Mouse (Mus musculus): Measurements from ENCODE around the gene Pik3r1. TPM values are rescaled to one million over a fixed set of nuclear protein-coding genes. Genes with fewer than 3 reads are reported as not detected.

Gene Pik3r1
- polyA plus RNA-seq, 1 experiment from 2014 or later, result 45.9 TPM

- 74% methylated on average over 4 of the region's 4 CpGs for WGBS
- no peaks in the 10 kb centered on the region for H3K9me3 ChIP-seq (ENCODE audit: control insufficient read depth, low read length)
- H3K27me3 ChIP-seq (replicated peaks; ENCODE audit: control insufficient read depth, insufficient read depth, low read length), result no peaks in the 10 kb centered on the region
- H3K36me3 ChIP-seq (ENCODE audit: control insufficient read depth, insufficient read depth, low read length), result peaks cover 51% of the 10 kb centered on the region
- no peak overlapping the region for H3K27ac ChIP-seq (replicated peaks; ENCODE audit: low read depth, low read length)
- H3K4me1 ChIP-seq (ENCODE audit: control insufficient read depth, insufficient read depth, low read length), result no peaks in the 10 kb centered on the region
- DNase-seq (ENCODE audit: low spot score), result no peak
- ATAC-seq (ENCODE audit: low read depth), result no peak
- H3K9ac ChIP-seq (ENCODE audit: low read depth, low read length), result no peak overlapping the region
- H3K4me3 ChIP-seq (ENCODE audit: low read depth, low read length), result no peak overlapping the region
- no peak overlapping the region for H3K4me2 ChIP-seq (ENCODE audit: low read depth, low read length)
These were observed 85.6 kb downstream of the Pik3r1 start for GRCm38 (mm10) chr13:101682378-101682777.

- Histone ChIP-seq H3K4me2 (ENCODE audit: low read depth, low read length) (no peak overlapping the region), H3K4me1 (ENCODE audit: control insufficient read depth, insufficient read depth, low read length) (no peaks in the 10 kb centered on the region), H3K27me3 (replicated peaks; ENCODE audit: control insufficient read depth, insufficient read depth, low read length) (no peaks in the 10 kb centered on the region), H3K36me3 (ENCODE audit: control insufficient read depth, insufficient read depth, low read length) (peaks cover 28% of the 10 kb centered on the region), H3K9ac (ENCODE audit: low read depth, low read length) (no peak overlapping the region), H3K4me3 (ENCODE audit: low read depth, low read length) (no peak overlapping the region), H3K27ac (replicated peaks; ENCODE audit: low read depth, low read length) (no peak overlapping the region), H3K9me3 (ENCODE audit: control insufficient read depth, low read length) (no peaks in the 10 kb centered on the region)
- WGBS, result 93% methylated on average over 1 of the region's 1 CpGs
- ATAC-seq (ENCODE audit: low read depth) (no peak), DNase-seq (ENCODE audit: low spot score) (no peak)
These were observed 87.9 kb downstream of the Pik3r1 start for GRCm38 (mm10) chr13:101680083-101680482.

DNA sequence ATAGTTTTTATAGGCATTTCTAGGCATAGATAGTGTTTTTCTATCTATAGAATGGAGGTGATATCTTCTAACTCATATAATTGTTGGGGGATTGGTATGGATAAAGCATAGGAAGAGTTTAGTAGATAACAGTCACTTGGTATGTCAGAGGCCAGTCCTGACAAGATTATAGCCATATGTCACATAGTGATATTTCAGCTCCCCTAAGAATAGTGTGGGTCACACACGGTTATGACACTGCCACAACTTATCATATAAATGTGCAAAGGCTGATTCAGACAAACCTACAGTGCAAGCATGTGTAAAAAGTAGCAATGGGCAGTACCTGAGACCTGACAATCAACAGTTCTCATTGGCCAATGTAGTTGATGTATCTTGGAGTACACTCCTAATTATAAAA is 89.0 kb downstream of the Pik3r1 start:
- Histone ChIP-seq H3K9ac (ENCODE audit: low read depth, low read length) (no peak overlapping the region), H3K27me3 (replicated peaks; ENCODE audit: control insufficient read depth, insufficient read depth, low read length) (no peaks in the 10 kb centered on the region), H3K4me2 (ENCODE audit: low read depth, low read length) (no peak overlapping the region), H3K4me3 (ENCODE audit: low read depth, low read length) (no peak overlapping the region), H3K27ac (replicated peaks; ENCODE audit: low read depth, low read length) (no peak overlapping the region), H3K9me3 (ENCODE audit: control insufficient read depth, low read length) (no peaks in the 10 kb centered on the region), H3K4me1 (ENCODE audit: control insufficient read depth, insufficient read depth, low read length) (no peaks in the 10 kb centered on the region), H3K36me3 (ENCODE audit: control insufficient read depth, insufficient read depth, low read length) (peaks cover 17% of the 10 kb centered on the region)
- no peak for DNase-seq (ENCODE audit: low spot score)
- ATAC-seq (ENCODE audit: low read depth), result no peak
- WGBS, result 87% methylated on average over 1 of the region's 1 CpGs

DNA sequence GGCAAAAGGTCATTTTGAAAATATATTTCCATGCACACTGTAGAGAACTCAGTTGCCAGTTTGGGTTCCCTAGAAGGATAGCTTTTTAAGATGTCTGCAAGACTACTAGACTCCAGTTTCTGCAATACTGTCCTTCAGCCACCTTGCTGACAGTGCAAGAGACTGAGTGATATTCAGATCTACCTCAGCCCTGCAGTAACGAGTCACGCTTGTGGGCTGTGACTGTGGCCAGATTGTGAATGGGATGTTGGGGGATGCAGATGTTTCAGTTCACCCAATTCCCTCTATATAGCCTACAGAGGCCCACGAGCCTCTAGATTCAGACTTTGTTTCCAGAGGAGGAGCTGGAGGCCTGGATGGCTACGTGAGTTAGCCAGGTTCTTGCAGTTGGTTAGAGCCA is 90.0 kb downstream of the Pik3r1 start:
- H3K27me3 ChIP-seq (replicated peaks; ENCODE audit: control insufficient read depth, insufficient read depth, low read length), result no peaks in the 10 kb centered on the region
- H3K4me1 ChIP-seq (ENCODE audit: control insufficient read depth, insufficient read depth, low read length), result no peaks in the 10 kb centered on the region
- H3K36me3 ChIP-seq (ENCODE audit: control insufficient read depth, insufficient read depth, low read length), result peaks cover 9% of the 10 kb centered on the region
- H3K4me3 ChIP-seq (ENCODE audit: low read depth, low read length), result no peak overlapping the region
- WGBS, result 80% methylated on average over 4 of the region's 4 CpGs
- ATAC-seq (ENCODE audit: low read depth) (no peak), DNase-seq (ENCODE audit: low spot score) (no peak)
- H3K27ac ChIP-seq (replicated peaks; ENCODE audit: low read depth, low read length), result no peak overlapping the region
- H3K9ac ChIP-seq (ENCODE audit: low read depth, low read length), result no peak overlapping the region
- no peaks in the 10 kb centered on the region for H3K9me3 ChIP-seq (ENCODE audit: control insufficient read depth, low read length)
- no peak overlapping the region for H3K4me2 ChIP-seq (ENCODE audit: low read depth, low read length)

DNA sequence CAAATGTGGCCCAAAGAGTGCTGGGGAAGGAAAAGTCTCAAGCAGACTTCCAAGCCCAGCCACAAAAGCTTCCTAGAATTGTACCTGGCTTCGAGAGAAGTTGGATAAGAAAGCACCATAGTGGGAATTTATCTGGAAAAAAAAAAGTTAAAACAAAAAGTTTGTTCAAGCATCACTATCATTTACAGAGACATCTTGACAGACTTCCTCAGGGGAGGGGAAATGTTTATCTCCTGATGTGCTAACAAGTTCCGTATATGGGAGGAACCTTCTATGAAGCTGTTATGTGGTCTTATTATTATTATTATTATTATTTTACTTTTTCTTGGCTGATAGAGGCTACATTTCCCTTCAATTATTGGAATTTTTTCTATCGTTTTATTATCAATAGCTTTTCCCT is 94.1 kb downstream of the Pik3r1 start:
- no peaks in the 10 kb centered on the region for H3K36me3 ChIP-seq (ENCODE audit: control insufficient read depth, insufficient read depth, low read length)
- no peak overlapping the region for H3K4me3 ChIP-seq (ENCODE audit: low read depth, low read length)
- no peak overlapping the region for H3K27ac ChIP-seq (replicated peaks; ENCODE audit: low read depth, low read length)
- ATAC-seq (ENCODE audit: low read depth) (no peak), DNase-seq (ENCODE audit: low spot score) (no peak)
- H3K4me2 ChIP-seq (ENCODE audit: low read depth, low read length), result no peak overlapping the region
- H3K9me3 ChIP-seq (ENCODE audit: control insufficient read depth, low read length), result no peaks in the 10 kb centered on the region
- WGBS, result 82% methylated on average over 3 of the region's 3 CpGs
- no peaks in the 10 kb centered on the region for H3K27me3 ChIP-seq (replicated peaks; ENCODE audit: control insufficient read depth, insufficient read depth, low read length)
- H3K4me1 ChIP-seq (ENCODE audit: control insufficient read depth, insufficient read depth, low read length), result no peaks in the 10 kb centered on the region
- H3K9ac ChIP-seq (ENCODE audit: low read depth, low read length), result no peak overlapping the region

- no peak overlapping the region for H3K27ac ChIP-seq (replicated peaks; ENCODE audit: low read depth, low read length)
- H3K4me1 ChIP-seq (ENCODE audit: control insufficient read depth, insufficient read depth, low read length), result no peaks in the 10 kb centered on the region
- ATAC-seq (ENCODE audit: low read depth) (no peak; the same call in 1 of the 2 replicates), DNase-seq (ENCODE audit: low spot score) (peak; percentile 57)
- no peaks in the 10 kb centered on the region for H3K27me3 ChIP-seq (replicated peaks; ENCODE audit: control insufficient read depth, insufficient read depth, low read length)
- peaks cover 11% of the 10 kb centered on the region; the same call in 1 of the 2 replicates for H3K9me3 ChIP-seq (ENCODE audit: control insufficient read depth, low read length)
- 10% methylated on average over 3 of the region's 3 CpGs for WGBS
- no peak overlapping the region for H3K9ac ChIP-seq (ENCODE audit: low read depth, low read length)
- no peak overlapping the region for H3K4me2 ChIP-seq (ENCODE audit: low read depth, low read length)
- no peaks in the 10 kb centered on the region for H3K36me3 ChIP-seq (ENCODE audit: control insufficient read depth, insufficient read depth, low read length)
- no peak overlapping the region for H3K4me3 ChIP-seq (ENCODE audit: low read depth, low read length)
These were observed 99.2 kb downstream of the Pik3r1 start for GRCm38 (mm10) chr13:101668859-101669258.

- Histone ChIP-seq H3K4me3 (ENCODE audit: low read depth, low read length) (no peak overlapping the region), H3K27ac (replicated peaks; ENCODE audit: low read depth, low read length) (no peak overlapping the region), H3K9ac (ENCODE audit: low read depth, low read length) (no peak overlapping the region), H3K4me1 (ENCODE audit: control insufficient read depth, insufficient read depth, low read length) (no peaks in the 10 kb centered on the region), H3K36me3 (ENCODE audit: control insufficient read depth, insufficient read depth, low read length) (no peaks in the 10 kb centered on the region), H3K4me2 (ENCODE audit: low read depth, low read length) (no peak overlapping the region), H3K9me3 (ENCODE audit: control insufficient read depth, low read length) (peaks cover 11% of the 10 kb centered on the region; the same call in 1 of the 2 replicates), H3K27me3 (replicated peaks; ENCODE audit: control insufficient read depth, insufficient read depth, low read length) (no peaks in the 10 kb centered on the region)
- DNase-seq (ENCODE audit: low spot score) (no peak), ATAC-seq (ENCODE audit: low read depth) (no peak)
- WGBS, result 80% methylated on average over 5 of the region's 5 CpGs
These were observed 104.0 kb downstream of the Pik3r1 start for GRCm38 (mm10) chr13:101664010-101664409.

- H3K27ac ChIP-seq (replicated peaks; ENCODE audit: low read depth, low read length), result no peak overlapping the region
- H3K4me3 ChIP-seq (ENCODE audit: low read depth, low read length), result no peak overlapping the region
- DNase-seq (ENCODE audit: low spot score) (no peak), ATAC-seq (ENCODE audit: low read depth) (no peak)
- H3K4me1 ChIP-seq (ENCODE audit: control insufficient read depth, insufficient read depth, low read length), result no peaks in the 10 kb centered on the region
- H3K4me2 ChIP-seq (ENCODE audit: low read depth, low read length), result no peak overlapping the region
- WGBS, result 92% methylated on average over 1 of the region's 1 CpGs
- no peaks in the 10 kb centered on the region for H3K27me3 ChIP-seq (replicated peaks; ENCODE audit: control insufficient read depth, insufficient read depth, low read length)
- H3K9me3 ChIP-seq (ENCODE audit: control insufficient read depth, low read length), result peaks cover 7% of the 10 kb centered on the region; the same call in 1 of the 2 replicates
- H3K36me3 ChIP-seq (ENCODE audit: control insufficient read depth, insufficient read depth, low read length), result no peaks in the 10 kb centered on the region
- H3K9ac ChIP-seq (ENCODE audit: low read depth, low read length), result no peak overlapping the region
These were observed 105.1 kb downstream of the Pik3r1 start for GRCm38 (mm10) chr13:101662900-101663299.

DNA sequence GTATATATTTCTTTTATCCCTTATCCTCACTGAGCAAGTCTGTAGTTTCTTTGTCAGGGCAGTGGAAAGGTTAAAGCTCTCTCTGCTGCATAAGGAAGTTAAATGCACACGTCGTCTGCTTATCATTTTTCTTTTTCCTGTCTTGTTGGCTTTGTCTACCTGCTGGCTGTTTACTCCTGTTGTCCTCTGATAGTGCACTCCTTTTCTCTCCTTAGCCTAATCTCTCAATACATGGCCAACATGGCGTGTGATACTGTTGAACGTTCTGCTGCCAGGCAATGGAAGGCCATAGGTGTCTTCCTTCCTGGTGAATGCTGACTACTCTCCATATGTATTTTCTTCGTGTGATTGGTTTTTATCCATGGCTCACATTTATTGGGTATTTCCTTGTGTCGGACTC is 106.5 kb downstream of the Pik3r1 start:
- H3K4me2 ChIP-seq (ENCODE audit: low read depth, low read length), result no peak overlapping the region
- no peaks in the 10 kb centered on the region for H3K27me3 ChIP-seq (replicated peaks; ENCODE audit: control insufficient read depth, insufficient read depth, low read length)
- no peak overlapping the region for H3K9ac ChIP-seq (ENCODE audit: low read depth, low read length)
- H3K27ac ChIP-seq (replicated peaks; ENCODE audit: low read depth, low read length), result no peak overlapping the region
- H3K9me3 ChIP-seq (ENCODE audit: control insufficient read depth, low read length), result no peaks in the 10 kb centered on the region
- no peak for DNase-seq (ENCODE audit: low spot score)
- H3K4me1 ChIP-seq (ENCODE audit: control insufficient read depth, insufficient read depth, low read length), result no peaks in the 10 kb centered on the region
- no peak for ATAC-seq (ENCODE audit: low read depth)
- no peak overlapping the region for H3K4me3 ChIP-seq (ENCODE audit: low read depth, low read length)
- WGBS, result 91% methylated on average over 6 of the region's 6 CpGs
- H3K36me3 ChIP-seq (ENCODE audit: control insufficient read depth, insufficient read depth, low read length), result no peaks in the 10 kb centered on the region
